Mouse (Mus musculus) bone marrow macrophage, adult 2 months (primary cell): ENCODE results near the gene Lrrc49.

Source experiments
- CTCF ChIP-seq: IDR thresholded peaks from 2 replicates; pipeline ENCODE4 v1.5.1; 2012; ENCODE audit warnings: low read depth, mild to moderate bottlenecking, low read length, moderate library complexity
- POLR2A ChIP-seq: IDR thresholded peaks from 2 replicates; pipeline ENCODE4 v1.6.1; 2012; ENCODE audit warnings: mild to moderate bottlenecking, low read depth, low read length, borderline replicate concordance

DNA sequence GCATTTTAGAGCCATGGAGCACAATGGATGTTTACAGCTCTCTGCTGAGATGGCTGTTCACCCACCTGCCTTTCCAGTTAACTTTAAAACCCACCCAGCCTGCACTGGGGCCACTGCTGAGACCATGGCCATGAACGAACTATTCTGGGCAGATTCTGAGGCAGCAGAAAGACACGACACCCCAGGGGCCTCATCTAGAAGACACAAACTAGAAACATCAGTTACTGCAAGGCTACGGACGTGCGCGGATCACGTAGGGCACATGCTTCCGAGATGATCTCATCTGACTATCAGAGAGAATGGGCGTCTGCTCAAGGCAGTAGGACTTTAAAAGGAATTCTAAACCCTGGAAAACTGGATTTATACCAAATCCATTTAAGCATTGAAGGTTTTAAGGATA is 71.0 kb downstream of the Lrrc49 start:
- TF ChIP-seq CTCF, result no peak
- TF ChIP-seq POLR2A, result no peak
